Mouse (Mus musculus) hindlimb bud, embryonic 11.5 days (tissue): ENCODE measurements around the gene Stx4a.

Experiments used
- DNase-seq: peaks from one replicate; pipeline ENCODE4 v3.0.0-alpha.2; 2012; ENCODE audit warnings: low read depth, low spot score; ENCODE audit errors: extremely low spot score

Gene Stx4a

DNA sequence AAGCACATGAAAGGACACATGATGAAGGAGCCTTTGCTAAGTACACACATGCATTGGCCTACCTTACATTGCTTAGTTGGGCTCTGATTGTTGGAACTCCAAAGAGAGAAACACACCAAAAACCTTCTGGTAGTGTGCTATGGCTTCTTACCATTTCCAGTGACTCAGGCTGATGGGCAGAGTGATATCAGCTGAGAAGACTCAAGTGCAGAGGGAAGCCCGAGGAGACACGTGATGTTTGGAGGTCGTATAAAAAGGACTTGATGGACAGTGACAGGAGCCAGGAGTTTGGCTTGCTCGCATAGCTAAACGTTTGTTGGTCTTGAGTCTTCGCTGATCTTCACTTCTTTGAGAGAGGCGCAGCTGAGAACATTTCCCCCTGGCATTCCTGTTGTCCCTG lies 73.4 kb downstream of the Stx4a start:
- no peak for DNase-seq

DNA sequence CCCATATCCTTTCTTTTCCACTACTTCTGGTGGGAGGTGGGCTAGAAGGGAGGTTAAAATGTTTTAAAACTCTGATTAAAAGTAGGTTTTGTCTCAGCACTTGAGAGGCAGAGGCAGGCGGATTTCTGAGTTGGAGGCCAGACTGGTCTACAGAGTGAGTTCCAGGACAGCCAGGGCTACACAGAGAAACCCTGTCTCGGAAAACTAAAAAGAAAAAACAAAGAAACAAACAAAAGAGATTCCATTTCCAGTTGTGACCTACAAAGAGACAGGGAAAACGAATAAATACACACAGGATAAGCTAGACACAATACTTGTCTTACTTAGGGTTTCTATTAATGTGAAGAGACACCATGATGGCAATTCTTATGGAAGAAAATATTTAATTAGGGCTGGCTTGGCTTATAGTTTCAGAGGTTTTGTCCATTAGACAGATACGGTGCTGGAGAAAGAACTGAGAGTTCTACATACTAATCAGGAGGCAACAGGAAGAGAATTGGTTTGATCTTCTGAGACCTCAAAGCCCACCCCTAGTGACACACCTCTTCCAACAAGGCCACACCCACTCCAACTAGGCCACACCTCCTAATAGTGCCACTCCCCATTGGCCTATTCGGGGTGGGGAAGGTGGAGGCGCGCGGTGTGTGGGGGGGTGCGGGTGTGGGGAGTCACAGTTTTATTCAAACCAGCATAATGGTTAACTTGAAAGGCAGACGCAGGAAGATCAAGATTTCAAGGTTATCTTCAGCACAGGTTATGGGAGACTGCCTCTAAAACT lies 74.3 kb downstream of the Stx4a start:
- DNase-seq: no peak
